Mouse (Mus musculus) c-Kit-positive CD71-negative TER-119-negative erythroid progenitor cells, embryonic 14.5 days (primary cell): ENCODE measurements around the gene Snapc1.

Experiments used
- DNase-seq: peaks from one replicate; pipeline ENCODE4 v3.0.0-alpha.2; 2013; ENCODE audit warnings: low read depth

The Snapc1 gene

GRCm38 (mm10) chr12:73964291-73965281 is at the start of gene Snapc1:
Snapc1 (plus strand) TSS chr12:73964481.
- peak; percentile 96 for DNase-seq

DNA sequence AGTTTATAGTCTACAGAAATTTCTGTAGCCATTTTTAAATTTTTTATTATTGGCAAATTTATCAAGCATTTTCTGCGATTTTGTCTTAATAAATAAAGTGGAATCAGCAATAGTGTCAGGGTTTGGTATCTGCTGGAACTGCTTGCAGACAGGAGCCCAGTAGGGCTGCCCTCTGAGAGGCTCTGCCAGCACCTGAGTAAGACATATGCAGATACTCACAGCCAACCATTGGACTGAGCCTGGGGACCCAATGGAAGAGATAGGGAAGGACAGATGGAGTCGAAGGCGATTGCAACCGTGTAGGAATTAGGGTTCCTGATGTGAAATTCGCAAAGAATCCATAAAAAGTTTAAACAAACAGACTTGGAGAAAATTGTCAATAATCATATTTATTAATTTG is 45.8 kb upstream of the Snapc1 start:
- DNase-seq, result no peak

DNA sequence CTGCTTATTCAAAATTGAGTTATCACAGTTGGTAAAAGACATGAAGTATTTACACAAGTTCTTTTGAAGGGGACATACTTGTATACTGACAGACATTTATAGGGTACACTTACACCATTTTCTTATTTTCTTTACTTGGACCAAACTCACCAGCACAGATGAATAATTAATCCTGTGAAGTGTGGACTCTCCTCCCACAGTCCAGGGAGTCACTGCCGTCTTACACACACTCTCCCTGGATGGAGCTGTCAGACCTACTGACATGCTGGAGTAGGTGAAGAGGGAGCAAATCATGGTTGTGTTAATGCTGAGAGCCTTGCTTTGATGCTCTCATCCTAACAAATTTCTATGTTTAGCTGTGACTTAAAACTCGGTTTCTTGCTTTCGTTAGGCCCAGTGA is 34.0 kb upstream of the Snapc1 start:
- no peak for DNase-seq

DNA sequence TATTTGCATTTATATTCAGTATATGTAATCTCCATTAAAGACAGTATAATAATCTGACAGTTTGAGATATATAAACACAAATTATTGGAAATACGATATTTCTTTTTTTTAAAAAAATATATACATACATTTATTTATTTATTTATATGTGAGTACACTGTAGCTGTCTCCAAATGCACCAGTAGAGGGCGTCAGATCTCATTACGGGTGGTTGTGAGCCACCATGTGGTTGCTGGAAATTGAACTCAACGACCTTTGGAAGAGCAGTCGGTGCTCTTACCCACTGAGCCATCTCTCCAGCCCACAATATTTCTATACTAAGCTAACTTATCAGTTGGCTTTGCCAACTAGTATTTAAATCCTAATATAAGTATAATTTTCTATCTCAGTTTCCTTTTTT is 33.0 kb upstream of the Snapc1 start:
- DNase-seq, result no peak

DNA sequence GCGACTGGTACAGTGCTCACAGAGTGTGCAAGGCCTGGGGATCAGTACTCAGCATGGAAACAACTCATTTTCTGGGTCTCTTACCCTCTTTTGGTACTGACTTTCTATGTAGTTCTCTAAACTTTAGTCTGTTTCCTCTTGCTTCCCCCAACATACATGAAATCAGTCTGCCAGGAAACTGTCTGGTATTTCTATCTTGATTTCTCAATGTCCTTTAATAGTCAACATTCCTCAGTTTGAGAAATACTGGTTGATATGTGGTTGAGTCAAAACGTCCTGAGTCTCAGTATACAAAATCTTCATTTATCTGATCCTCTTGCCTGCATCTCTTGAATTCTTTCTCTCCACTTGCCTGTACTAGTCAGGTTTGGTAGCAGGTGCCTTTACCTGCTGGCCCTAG is 29.8 kb upstream of the Snapc1 start:
- no peak for DNase-seq

DNA sequence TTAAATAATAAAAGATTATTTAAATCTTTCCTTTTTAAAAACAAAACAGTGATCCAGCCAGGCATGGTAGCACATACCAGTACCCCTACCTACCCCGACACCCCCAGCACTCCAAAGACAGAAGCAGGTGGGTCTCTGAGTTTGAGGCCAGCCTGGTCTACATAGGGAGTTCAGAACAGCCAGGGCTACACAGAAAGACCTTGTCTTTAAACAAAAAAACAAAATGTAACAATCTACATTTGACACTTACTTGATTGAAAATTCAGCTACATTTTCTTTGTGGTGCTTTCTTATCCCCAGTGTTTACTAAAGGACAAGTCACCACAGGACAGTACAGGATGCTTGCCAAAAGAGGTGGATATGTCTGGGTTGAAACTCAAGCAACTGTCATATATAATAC is 26.9 kb upstream of the Snapc1 start, which contains the start of gene Gm49321:
Gm49321 (plus strand) TSS at position 301 of the 400 bp plus-strand sequence.
- no peak for DNase-seq

GRCm38 (mm10) chr12:73939542-73939941 is 24.7 kb upstream of the Snapc1 start:
- DNase-seq, result no peak

- DNase-seq, result no peak
Observed at GRCm38 (mm10) chr12:73948415-73948814, 15.9 kb upstream of the Snapc1 start.

DNA sequence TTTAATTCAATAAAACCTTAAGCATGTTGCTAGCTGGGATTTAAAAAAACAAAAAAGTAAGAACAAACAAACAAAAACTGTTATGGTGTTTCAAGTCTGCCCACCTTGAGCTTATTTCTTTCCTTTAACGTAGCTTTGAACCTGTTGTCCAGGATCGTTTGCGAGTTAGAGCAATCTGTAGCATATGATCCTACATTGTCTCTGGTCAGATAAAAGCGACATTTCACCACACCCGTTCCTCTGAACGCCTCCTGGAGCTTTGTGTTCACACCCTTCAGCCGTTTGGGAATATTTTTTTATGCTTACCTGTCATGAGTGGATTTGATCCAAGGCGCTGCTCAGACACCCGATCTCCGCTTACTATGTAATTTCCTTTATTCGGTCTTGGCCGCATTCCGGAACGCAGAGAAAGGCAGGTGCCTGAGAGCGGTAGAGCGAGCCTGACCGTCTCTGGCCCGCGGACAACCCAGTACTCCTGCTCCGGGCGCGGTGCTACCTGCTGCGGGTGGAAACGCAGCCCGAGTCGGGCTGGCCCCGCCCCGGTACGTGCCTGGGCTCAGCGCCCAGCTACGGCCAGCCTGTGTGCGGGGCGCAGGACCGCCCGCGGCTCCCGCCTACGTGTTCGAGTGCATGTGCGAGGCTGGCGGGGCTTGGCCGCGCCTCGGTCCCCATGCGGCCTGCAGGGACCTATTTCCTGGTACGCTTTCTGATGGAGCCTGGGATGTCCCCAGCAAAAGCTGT is 14.8 kb upstream of the Snapc1 start:
- no peak for DNase-seq

- DNase-seq, result peak; percentile 28
Observed at GRCm38 (mm10) chr12:73952879-73953278, 11.4 kb upstream of the Snapc1 start.

DNA sequence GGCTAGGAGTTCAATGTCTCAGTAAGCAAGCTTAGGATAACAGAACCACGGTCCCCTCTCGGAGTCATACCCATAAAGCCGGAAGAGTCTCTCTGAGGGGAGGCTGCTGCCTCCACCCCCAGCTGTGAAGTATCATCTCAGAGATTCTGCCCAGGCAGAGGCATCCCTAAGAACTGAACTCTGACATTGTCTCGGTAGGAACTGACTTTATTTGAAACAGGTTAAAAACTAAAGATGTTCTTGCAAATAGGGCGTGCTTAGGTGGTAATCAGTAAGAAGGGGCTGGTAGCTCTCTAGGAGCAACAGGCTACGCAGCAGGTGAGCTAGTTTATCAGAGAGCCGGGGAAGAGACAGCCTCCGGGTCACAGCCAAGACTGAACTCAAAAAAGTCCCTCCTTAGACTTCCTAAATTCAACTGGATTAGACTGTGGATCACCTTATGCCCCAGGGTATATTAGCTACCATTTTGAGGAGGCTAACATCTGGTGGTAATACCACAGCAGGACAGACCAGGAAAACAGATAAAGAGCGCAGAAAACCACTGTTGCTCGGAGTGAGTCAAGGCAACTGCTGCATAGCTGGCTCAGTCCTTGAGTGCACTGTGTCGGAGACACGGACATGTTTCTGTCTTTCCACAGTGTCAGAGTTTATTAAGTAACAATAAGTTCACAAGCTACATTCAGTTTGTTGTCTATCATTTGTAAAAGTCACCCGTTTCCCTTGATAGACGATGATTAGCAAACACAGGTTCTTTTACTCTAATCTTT is 10.7 kb upstream of the Snapc1 start:
- DNase-seq, result peak; percentile 26

DNA sequence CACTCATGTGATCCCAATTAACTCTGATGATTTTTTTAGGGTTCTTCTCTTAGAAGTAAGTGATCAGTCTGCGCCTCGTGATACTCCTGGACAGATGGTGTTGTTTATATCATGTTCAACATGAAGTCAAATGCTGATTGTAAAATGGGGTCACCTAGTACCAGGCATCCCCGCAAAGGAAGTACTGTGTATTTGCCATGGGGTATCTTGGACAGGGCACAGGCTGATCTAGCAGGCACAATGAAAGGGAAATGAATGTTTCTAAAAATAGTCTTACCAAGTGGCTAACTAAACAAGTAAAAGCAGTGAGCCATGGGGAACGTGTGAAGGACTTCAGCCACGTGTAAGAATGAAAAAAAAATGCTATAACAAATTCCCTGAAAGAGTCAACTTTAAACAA is 9.5 kb upstream of the Snapc1 start:
- no peak for DNase-seq

DNA sequence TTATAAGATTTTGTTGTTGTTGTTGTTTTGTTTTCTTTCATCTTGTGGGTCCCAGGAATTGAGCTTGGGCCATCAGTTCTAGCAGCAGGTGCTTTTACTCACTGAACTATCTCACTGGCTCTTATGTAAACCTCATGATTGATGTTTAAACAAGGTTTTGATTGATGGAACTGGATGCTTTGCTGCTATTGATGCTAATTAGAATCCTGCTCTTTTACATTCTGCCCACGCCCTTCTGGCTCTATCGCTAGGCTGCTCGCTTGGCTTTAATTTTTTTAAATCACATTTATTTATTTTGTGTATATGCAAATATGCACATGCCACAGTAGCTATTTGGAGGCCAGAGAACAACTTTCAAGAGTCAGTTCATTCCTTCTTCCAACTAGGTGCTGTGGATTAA is 6.6 kb upstream of the Snapc1 start:
- DNase-seq, result no peak

- DNase-seq, result no peak
Observed at GRCm38 (mm10) chr12:73958830-73959229, 5.5 kb upstream of the Snapc1 start.

GRCm38 (mm10) chr12:73969142-73969541 is 4.9 kb downstream of the Snapc1 start:
- DNase-seq, result no peak

DNA sequence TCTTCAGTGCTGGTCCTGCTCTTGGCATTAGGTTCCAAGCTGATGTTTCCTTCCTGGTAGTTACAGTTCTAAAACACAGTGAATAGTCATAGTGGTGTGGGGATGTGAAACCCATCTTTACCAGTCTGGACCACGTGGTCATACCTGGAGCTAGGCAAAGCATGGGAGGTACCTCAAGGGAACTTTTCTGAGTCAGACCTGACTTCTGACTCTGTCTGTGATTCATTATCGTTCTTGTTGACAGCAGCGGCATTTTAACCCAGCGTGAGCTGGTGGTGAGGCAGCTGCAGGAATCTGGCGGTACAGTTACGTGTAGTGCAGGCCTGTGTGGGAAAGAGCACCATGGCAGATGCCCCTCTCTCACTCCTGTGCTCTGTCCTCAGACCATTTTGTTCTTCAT is 10.3 kb downstream of the Snapc1 start:
- no peak for DNase-seq

- DNase-seq, result no peak
Observed at GRCm38 (mm10) chr12:73978144-73978543, 13.9 kb downstream of the Snapc1 start.

- DNase-seq, result no peak
Observed at GRCm38 (mm10) chr12:73979667-73980066, 15.4 kb downstream of the Snapc1 start.

GRCm38 (mm10) chr12:73982533-73982932 is 18.3 kb downstream of the Snapc1 start:
- DNase-seq, result no peak

GRCm38 (mm10) chr12:73986299-73986698 is 22.0 kb downstream of the Snapc1 start:
- no peak for DNase-seq

- no peak for DNase-seq
Observed at GRCm38 (mm10) chr12:73988393-73989008, 24.2 kb downstream of the Snapc1 start.

- peak; percentile 39 for DNase-seq
Observed at GRCm38 (mm10) chr12:73989594-73989993, 25.3 kb downstream of the Snapc1 start.
